Comparison of ENCODE assay signal across 20 mouse cellular contexts in the genomic region with DNA sequence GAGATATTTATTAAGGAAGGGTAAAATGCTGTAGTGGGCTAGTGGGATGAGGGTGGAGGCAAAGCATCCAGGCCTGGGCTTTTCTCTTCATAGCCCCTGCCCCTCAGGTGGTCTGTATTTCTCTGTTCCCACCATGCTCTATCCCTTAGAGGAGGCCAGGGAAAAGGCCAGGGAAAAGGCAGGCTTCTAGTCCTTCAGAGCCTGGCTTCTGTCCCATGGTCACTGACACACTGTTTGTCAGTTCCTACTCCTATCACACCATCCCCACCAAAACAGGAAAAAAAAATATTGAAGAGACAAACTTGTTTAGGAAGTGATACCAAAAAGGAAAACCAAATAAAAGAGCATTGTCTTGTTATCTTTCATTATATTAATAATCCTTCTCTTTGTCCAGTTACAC.
DNase-seq lines count a peak whose midpoint lies in the region; ATAC-seq and TF ChIP-seq lines count a peak whose summit lies in the region.
"Had no signal": no experiment of that assay in that cellular context is flagged by ENCODE, and none has a peak within 500 bp of the region (broad histone marks: within the 10 kb centered on the region; RNA-seq: fewer than 3 reads in every experiment).

No protein-coding gene starts in this region.

- no peaks in the 10 kb centered on the region for H3K36me3 ChIP-seq in forebrain, embryonic 15.5 days
- no peaks in the 10 kb centered on the region for H3K36me3 ChIP-seq in forebrain, embryonic 12.5 days (replicated peaks)
- no peaks in the 10 kb centered on the region for H3K36me3 ChIP-seq in midbrain, embryonic 16.5 days (ENCODE audit: control insufficient read depth, insufficient read depth, low read length)
- H3K36me3 ChIP-seq in midbrain, embryonic 10.5 days = no peaks in the 10 kb centered on the region
- H3K36me3 ChIP-seq: embryonic facial prominence, embryonic 15.5 days; forebrain, embryonic 10.5 days; heart, embryonic 15.5 days; hindbrain, embryonic 15.5 days had no signal

- no peak for ATAC-seq in forebrain, embryonic 15.5 days (replicated peaks)
- no peak for ATAC-seq in forebrain, embryonic 12.5 days (ENCODE audit: low FRiP score)
- no peak for ATAC-seq in midbrain, embryonic 16.5 days
- ATAC-seq: activated CD4-positive, CD25-positive, alpha-beta regulatory T cell, adult 4 months; Patski had no signal

- no peak overlapping the region for H3K9ac ChIP-seq in forebrain, embryonic 15.5 days (replicated peaks)
- no peak overlapping the region for H3K9ac ChIP-seq in forebrain, embryonic 12.5 days
- H3K9ac ChIP-seq in midbrain, embryonic 16.5 days (ENCODE audit: low read depth, low read length) = no peak overlapping the region
- H3K9ac ChIP-seq: embryonic facial prominence, embryonic 15.5 days; heart, embryonic 15.5 days; hindbrain, embryonic 15.5 days had no signal

- H3K27ac ChIP-seq in forebrain, embryonic 15.5 days (replicated peaks) = peak overlapping the region; percentile 54; the same call in 1 of the 2 replicates
- no peak overlapping the region for H3K27ac ChIP-seq in forebrain, embryonic 12.5 days
- peak overlapping the region; percentile 92 for H3K27ac ChIP-seq in layer of hippocampus, adult 2 months
- H3K27ac ChIP-seq in midbrain, embryonic 16.5 days (ENCODE audit: low read length) = peak overlapping the region; percentile 81; the same call in 1 of the 2 replicates
- no peak overlapping the region for H3K27ac ChIP-seq in midbrain, embryonic 10.5 days (replicated peaks)
- H3K27ac ChIP-seq: embryonic facial prominence, embryonic 15.5 days; forebrain, embryonic 10.5 days; heart, adult 2 months; heart, embryonic 15.5 days had no signal

- no peak for TF ChIP-seq CTCF in layer of hippocampus, adult 2 months (conservative IDR thresholded peaks at IDR 0.05)

- no peak for DNase-seq in layer of hippocampus, adult 2 months (ENCODE audit: low spot score in 2 of 2)
- DNase-seq in layer of hippocampus, postnatal 10 days (ENCODE audit: low spot score in 2 of 2) = no peak
- no peak for DNase-seq in midbrain, embryonic 10.5 days (ENCODE audit: low spot score)
- DNase-seq: cerebellum, adult 2 months; cerebellum, postnatal 10 days; embryo, embryonic 11 days; gastrocnemius, postnatal 14 days; heart, adult 2 months; heart, postnatal 14 days had no signal

- H3K4me1 ChIP-seq in forebrain, embryonic 15.5 days = peaks cover 7% of the 10 kb centered on the region
- peaks cover 5% of the 10 kb centered on the region; the same call in 1 of the 2 replicates for H3K4me1 ChIP-seq in forebrain, embryonic 12.5 days
- H3K4me1 ChIP-seq in midbrain, embryonic 16.5 days (ENCODE audit: control insufficient read depth, insufficient read depth, low read length) = peaks cover 14% of the 10 kb centered on the region
- H3K4me1 ChIP-seq in midbrain, embryonic 10.5 days = 0 out of 2 replicates have a peak, but pooled peaks cover 6% of the 10 kb centered on the region
- H3K4me1 ChIP-seq: embryonic facial prominence, embryonic 15.5 days had no signal

- no peak overlapping the region for H3K4me3 ChIP-seq in forebrain, embryonic 15.5 days
- H3K4me3 ChIP-seq in forebrain, embryonic 12.5 days (replicated peaks) = no peak overlapping the region
- H3K4me3 ChIP-seq in layer of hippocampus, adult 2 months = no peak overlapping the region
- H3K4me3 ChIP-seq in midbrain, embryonic 16.5 days (ENCODE audit: low read depth, low read length) = no peak overlapping the region
- H3K4me3 ChIP-seq in midbrain, embryonic 10.5 days = no peak overlapping the region
- H3K4me3 ChIP-seq: embryonic facial prominence, embryonic 15.5 days; erythroblast, embryonic 14.5 days; forebrain, embryonic 10.5 days; heart, adult 2 months; heart, embryonic 15.5 days; hindbrain, embryonic 15.5 days had no signal

- no peak overlapping the region for H3K4me2 ChIP-seq in forebrain, embryonic 15.5 days (replicated peaks)
- no peak overlapping the region for H3K4me2 ChIP-seq in forebrain, embryonic 12.5 days
- H3K4me2 ChIP-seq in midbrain, embryonic 16.5 days (ENCODE audit: low read length) = no peak overlapping the region
- H3K4me2 ChIP-seq: embryonic facial prominence, embryonic 15.5 days; heart, embryonic 11.5 days; heart, embryonic 15.5 days; hindbrain, embryonic 15.5 days had no signal

- no peaks in the 10 kb centered on the region for H3K27me3 ChIP-seq in forebrain, embryonic 15.5 days
- no peaks in the 10 kb centered on the region for H3K27me3 ChIP-seq in forebrain, embryonic 12.5 days
- H3K27me3 ChIP-seq in midbrain, embryonic 16.5 days (ENCODE audit: control insufficient read depth, insufficient read depth, low read depth, low read length) = no peaks in the 10 kb centered on the region
- H3K27me3 ChIP-seq in midbrain, embryonic 10.5 days (ENCODE audit: low read depth, poor library complexity, severe bottlenecking) = no peaks in the 10 kb centered on the region
- H3K27me3 ChIP-seq: embryonic facial prominence, embryonic 15.5 days; heart, embryonic 15.5 days; hindbrain, embryonic 15.5 days; Patski had no signal

- no peaks in the 10 kb centered on the region for H3K9me3 ChIP-seq in forebrain, embryonic 15.5 days
- no peaks in the 10 kb centered on the region for H3K9me3 ChIP-seq in forebrain, embryonic 12.5 days
- no peaks in the 10 kb centered on the region for H3K9me3 ChIP-seq in midbrain, embryonic 16.5 days (replicated peaks; ENCODE audit: control insufficient read depth, low read length, poor library complexity, severe bottlenecking)
- no peaks in the 10 kb centered on the region for H3K9me3 ChIP-seq in midbrain, embryonic 10.5 days (replicated peaks)
- H3K9me3 ChIP-seq: embryonic facial prominence, embryonic 15.5 days; forebrain, embryonic 10.5 days; heart, embryonic 15.5 days; hindbrain, embryonic 15.5 days had no signal

Comparison
In these comparisons a context has a peak if more than half of its experiments do, and no peak if none do; other contexts are left out.
1. H3K27ac ChIP-seq: peak in forebrain, embryonic 15.5 days (single experiment), layer of hippocampus, adult 2 months (single experiment) and midbrain, embryonic 16.5 days (single experiment); none in forebrain, embryonic 12.5 days (single experiment) and midbrain, embryonic 10.5 days (single experiment).